In the genomic region with DNA sequence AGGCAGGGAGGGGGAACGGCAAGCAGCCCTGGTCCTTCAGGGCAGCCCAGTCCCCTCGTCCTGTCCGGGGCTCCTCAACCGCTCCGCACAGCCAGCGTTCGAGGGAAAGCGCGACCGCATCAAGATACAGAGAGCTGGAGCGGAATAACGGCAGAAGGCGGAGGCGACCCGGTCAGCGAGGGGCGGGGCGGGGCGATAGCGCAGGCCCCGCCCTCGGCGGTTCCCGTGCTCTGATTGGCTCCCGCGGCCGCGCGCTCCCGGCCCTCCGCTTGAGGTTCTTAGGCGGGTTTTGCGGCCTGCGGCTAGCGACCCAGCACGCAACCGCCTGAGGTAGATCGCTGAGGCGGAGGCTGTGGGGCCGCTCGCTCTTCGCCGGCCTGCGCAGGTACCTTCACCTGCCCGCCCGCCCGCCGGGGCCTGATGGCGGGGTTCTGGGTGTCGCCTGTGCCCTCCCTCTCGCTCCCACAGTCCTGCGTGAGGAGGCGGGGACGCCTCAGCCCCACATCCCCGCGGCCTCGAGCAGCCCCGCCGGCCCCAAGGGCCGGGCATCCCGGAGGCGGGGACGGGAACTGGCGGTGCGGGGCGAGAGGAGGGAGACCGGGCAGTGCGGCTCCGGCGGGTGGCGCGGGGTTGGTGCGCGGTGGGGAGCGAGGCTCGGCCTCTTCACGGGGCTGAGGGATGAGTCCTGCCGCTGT, we compare ENCODE assay signal across 8 mouse cellular contexts. TPM values are rescaled to one million over a fixed set of nuclear protein-coding genes. Genes with fewer than 3 reads are reported as not detected.
DNase-seq lines count a peak whose midpoint lies in the region; ATAC-seq and TF ChIP-seq lines count a peak whose summit lies in the region.

Gene Spdya (plus strand): TSS at position 305 of the 695 bp plus-strand sequence.

- peak; percentile 92 for DNase-seq in A20 (ENCODE audit: low read depth, low spot score)
- DNase-seq in embryonic facial prominence, embryonic 14.5 days (ENCODE audit: low spot score) = peak; percentile 93
- peak; percentile 81 to 84 for DNase-seq in heart, adult 9 months (ENCODE audit: low spot score in 2 of 2)
- peak; percentile 79 for DNase-seq in kidney, adult 9 months
- DNase-seq in spleen, adult 2 months (ENCODE audit: low read depth in 1 of 2, low spot score in 2 of 2) = peak in 1 of 2 experiments; percentile 71

- no peak for TF ChIP-seq CTCF in bone marrow, adult 2 months (IDR thresholded peaks at IDR 0.05; ENCODE audit: control insufficient read depth, insufficient read depth, low read length)
- no peak for TF ChIP-seq CTCF in spleen, adult 2 months (IDR thresholded peaks at IDR 0.05; ENCODE audit: extremely low read depth, insufficient read depth, insufficient read length, insufficient replicate concordance)

- under 1% methylated on average over 78 of the region's 78 CpGs for WGBS in bone marrow, adult 2 months
- WGBS in embryonic facial prominence, embryonic 14.5 days = 0% methylated on average over 28 of the region's 78 CpGs
- under 1% methylated on average over 76 of the region's 78 CpGs for WGBS in limb, embryonic 13.5 days
- WGBS in midbrain, embryonic 15.5 days = under 1% methylated on average over 65 of the region's 78 CpGs
- under 1% methylated on average over 73 of the region's 78 CpGs for WGBS in spleen, adult 2 months

- peak within 1 kb of the TSS; percentile 99 for H3K4me2 ChIP-seq in embryonic facial prominence, embryonic 14.5 days (ENCODE audit: low read depth, low read length)
- H3K4me2 ChIP-seq in limb, embryonic 13.5 days (replicated peaks) = peak within 1 kb of the TSS; percentile 97
- peak within 1 kb of the TSS; percentile 98 for H3K4me2 ChIP-seq in midbrain, embryonic 15.5 days

- H3K4me3 ChIP-seq in bone marrow, adult 2 months (replicated peaks; ENCODE audit: control insufficient read depth, low read depth, low read length) = peak within 1 kb of the TSS; percentile 63
- peak within 1 kb of the TSS; percentile 73 for H3K4me3 ChIP-seq in embryonic facial prominence, embryonic 14.5 days (ENCODE audit: low read depth, low read length)
- H3K4me3 ChIP-seq in limb, embryonic 13.5 days = peak within 1 kb of the TSS; percentile 78
- peak within 1 kb of the TSS; percentile 96 for H3K4me3 ChIP-seq in midbrain, embryonic 15.5 days
- H3K4me3 ChIP-seq in spleen, adult 2 months (ENCODE audit: extremely low read depth, insufficient read depth, insufficient read length) = peak within 1 kb of the TSS; percentile 67

- ATAC-seq in embryonic facial prominence, embryonic 14.5 days (ENCODE audit: low read depth) = peak; percentile 96
- peak; percentile 96 for ATAC-seq in limb, embryonic 13.5 days (ENCODE audit: low FRiP score, low read depth)
- ATAC-seq in midbrain, embryonic 15.5 days (replicated peaks) = peak; percentile 96

- H3K27ac ChIP-seq in bone marrow, adult 2 months (ENCODE audit: control insufficient read depth, insufficient read depth, low read depth, low read length, poor library complexity) = peak within 1 kb of the TSS; percentile 50
- no peak within 1 kb of the TSS for H3K27ac ChIP-seq in embryonic facial prominence, embryonic 14.5 days (replicated peaks; ENCODE audit: low read depth, low read length)
- H3K27ac ChIP-seq in limb, embryonic 13.5 days = no peak within 1 kb of the TSS
- peak within 1 kb of the TSS; percentile 83 for H3K27ac ChIP-seq in midbrain, embryonic 15.5 days
- no peak within 1 kb of the TSS for H3K27ac ChIP-seq in spleen, adult 2 months (ENCODE audit: insufficient read depth, low read length)

- H3K9me3 ChIP-seq in embryonic facial prominence, embryonic 14.5 days (ENCODE audit: control insufficient read depth, low read length) = no peaks in the 10 kb centered on the region
- no peaks in the 10 kb centered on the region for H3K9me3 ChIP-seq in limb, embryonic 13.5 days
- H3K9me3 ChIP-seq in midbrain, embryonic 15.5 days = no peaks in the 10 kb centered on the region

- no peaks in the 10 kb centered on the region for H3K36me3 ChIP-seq in embryonic facial prominence, embryonic 14.5 days (ENCODE audit: control insufficient read depth, insufficient read depth, low read length)
- H3K36me3 ChIP-seq in limb, embryonic 13.5 days = no peaks in the 10 kb centered on the region
- H3K36me3 ChIP-seq in midbrain, embryonic 15.5 days (replicated peaks) = no peaks in the 10 kb centered on the region
- H3K36me3 ChIP-seq in spleen, adult 2 months (ENCODE audit: control insufficient read depth, insufficient read depth, low read length) = no peaks in the 10 kb centered on the region

- peaks cover 21% of the 10 kb centered on the region for H3K27me3 ChIP-seq in embryonic facial prominence, embryonic 14.5 days (replicated peaks; ENCODE audit: control insufficient read depth, insufficient read depth, low read length)
- H3K27me3 ChIP-seq in limb, embryonic 13.5 days = peaks cover 37% of the 10 kb centered on the region
- H3K27me3 ChIP-seq in midbrain, embryonic 15.5 days (replicated peaks) = peaks cover 11% of the 10 kb centered on the region
- H3K27me3 ChIP-seq in spleen, adult 2 months (ENCODE audit: control insufficient read depth, insufficient read depth, low read length) = peaks cover 10% of the 10 kb centered on the region

- H3K4me1 ChIP-seq in bone marrow, adult 2 months (ENCODE audit: control insufficient read depth, insufficient read depth, low read length) = no peaks in the 10 kb centered on the region; the same call in 1 of the 2 replicates
- H3K4me1 ChIP-seq in embryonic facial prominence, embryonic 14.5 days (ENCODE audit: control insufficient read depth, insufficient read depth, low read length) = no peaks in the 10 kb centered on the region; the same call in 1 of the 2 replicates
- H3K4me1 ChIP-seq in limb, embryonic 13.5 days = peaks cover 10% of the 10 kb centered on the region; the same call in 1 of the 2 replicates
- H3K4me1 ChIP-seq in midbrain, embryonic 15.5 days = peaks cover 8% of the 10 kb centered on the region; the same call in 1 of the 2 replicates
- H3K4me1 ChIP-seq in spleen, adult 2 months (ENCODE audit: control insufficient read depth, insufficient read depth, insufficient read length) = 0 out of 2 replicates have a peak, but pooled peaks cover 3% of the 10 kb centered on the region

- H3K9ac ChIP-seq in embryonic facial prominence, embryonic 14.5 days (ENCODE audit: low read depth, low read length) = peak within 1 kb of the TSS; percentile 76
- peak within 1 kb of the TSS; percentile 80 for H3K9ac ChIP-seq in limb, embryonic 13.5 days
- peak within 1 kb of the TSS; percentile 76 for H3K9ac ChIP-seq in midbrain, embryonic 15.5 days

- TF ChIP-seq POLR2A in bone marrow, adult 2 months (IDR thresholded peaks at IDR 0.05; ENCODE audit: borderline replicate concordance, control insufficient read depth, low read depth, low read length) = no peak
- no peak for TF ChIP-seq POLR2A in spleen, adult 2 months (IDR thresholded peaks at IDR 0.05; ENCODE audit: low read depth, low read length)

RNA-seq across cellular contexts. Expression of gene Spdya, which starts in this region (rescaled TPM):
- polyA plus RNA-seq in bone marrow, adult 2 months (2011; ENCODE audit: insufficient read depth, insufficient read length, low replicate concordance, missing spikeins) = not detected in 2 replicates
- polyA plus RNA-seq in embryonic facial prominence, embryonic 14.5 days (2014; fragmentation: Nextera tagmentation; extraction: Ambion mirVana) = 0.29 and 1.0 TPM in 2 replicates
- polyA plus RNA-seq in limb, embryonic 13.5 days (2015; fragmentation: Nextera tagmentation; extraction: Ambion mirVana) = 1.4 and 1.5 TPM in 2 replicates
- polyA plus RNA-seq in midbrain, embryonic 15.5 days (2015; fragmentation: Nextera tagmentation; extraction: Ambion mirVana) = 1.4 TPM in 2 replicates
- polyA plus RNA-seq in spleen, adult 2 months (2012; rRNA removed) = not detected in 2 replicates

Comparison
In these comparisons a context has a peak if more than half of its experiments do, and no peak if none do; other contexts are left out.
1. H3K27ac ChIP-seq: peak in bone marrow, adult 2 months (single experiment) and midbrain, embryonic 15.5 days (single experiment); none in embryonic facial prominence, embryonic 14.5 days (single experiment), limb, embryonic 13.5 days (single experiment) and spleen, adult 2 months (single experiment).
2. Peak in every context shown above with its lines, with median percentiles within 50 percentile points of each other: H3K4me3 ChIP-seq, ATAC-seq, H3K4me2 ChIP-seq and H3K9ac ChIP-seq.